Mouse (Mus musculus) lung, embryonic 16.5 days (tissue): Measurements from ENCODE around the gene Hnrnpa0. TPM values are rescaled to one million over a fixed set of nuclear protein-coding genes. Genes with fewer than 3 reads are reported as not detected.

Source experiments
- ATAC-seq: fragments of 200-750 bp; cut with Nextera tagmentation; 2 replicates; pipeline ENCODE4 v1.8.0; 2017; ENCODE audit warnings: low read depth, mild to moderate bottlenecking, moderate library complexity
- H3K27ac ChIP-seq: fragments of 300-500 bp; sonication (generic); 2 replicates; pipeline ENCODE4 v1.5.1; 2014; ENCODE audit warnings: mild to moderate bottlenecking, control low read depth, low read length
- H3K27me3 ChIP-seq: fragments of 300-500 bp; sonication (generic); 2 replicates; pipeline ENCODE4 v1.6.1; 2014; ENCODE audit warnings: low read depth, low read length, mixed read lengths; ENCODE audit not compliant: control insufficient read depth, insufficient read depth
- H3K36me3 ChIP-seq: fragments of 300-500 bp; sonication (generic); 2 replicates; pipeline ENCODE4 v1.6.1; 2014; ENCODE audit warnings: low read length; ENCODE audit not compliant: control insufficient read depth, insufficient read depth
- H3K4me1 ChIP-seq: fragments of 300-500 bp; sonication (generic); replicated peaks from 2 replicates; pipeline ENCODE4 v1.6.1; 2014; ENCODE audit warnings: low read length, mixed read lengths; ENCODE audit not compliant: control insufficient read depth, insufficient read depth
- H3K4me2 ChIP-seq: fragments of 300-500 bp; sonication (generic); 2 replicates; pipeline ENCODE4 v1.6.1; 2014; ENCODE audit warnings: low read depth, low read length, control low read depth
- H3K4me3 ChIP-seq: fragments of 300-500 bp; sonication (generic); 2 replicates; pipeline ENCODE4 v1.5.1; 2014; ENCODE audit warnings: mild to moderate bottlenecking, low read length, control low read depth
- H3K9ac ChIP-seq: fragments of 300-500 bp; sonication (generic); 2 replicates; pipeline ENCODE4 v1.6.1; 2014; ENCODE audit warnings: low read length, control low read depth
- H3K9me3 ChIP-seq: fragments of 300-500 bp; sonication (generic); 2 replicates; pipeline ENCODE4 v1.6.1; 2016; ENCODE audit warnings: low read length; ENCODE audit not compliant: control insufficient read depth
- WGBS: fragments of 180-500 bp; shearing (Covaris S2); extraction: QIAGEN DNeasy Blood & Tissue Kit; methylation state at CpG from one replicate; pipeline ENCODE4 v1.1.7; 2014; 5-methylcytosine and 5-hydroxymethylcytosine counted together
- polyA plus RNA-seq: library from polyadenylated mRNA; unstranded; fragments of >200 nt; fragmentation: Nextera tagmentation; extraction: Ambion mirVana; gene quantifications from 2 replicates; pipeline ENCODE4 v1.2.1, GENCODE M21; 2015

Hnrnpa0 gene
- polyA plus RNA-seq, result 28.8 and 32.9 TPM in 2 replicates

DNA sequence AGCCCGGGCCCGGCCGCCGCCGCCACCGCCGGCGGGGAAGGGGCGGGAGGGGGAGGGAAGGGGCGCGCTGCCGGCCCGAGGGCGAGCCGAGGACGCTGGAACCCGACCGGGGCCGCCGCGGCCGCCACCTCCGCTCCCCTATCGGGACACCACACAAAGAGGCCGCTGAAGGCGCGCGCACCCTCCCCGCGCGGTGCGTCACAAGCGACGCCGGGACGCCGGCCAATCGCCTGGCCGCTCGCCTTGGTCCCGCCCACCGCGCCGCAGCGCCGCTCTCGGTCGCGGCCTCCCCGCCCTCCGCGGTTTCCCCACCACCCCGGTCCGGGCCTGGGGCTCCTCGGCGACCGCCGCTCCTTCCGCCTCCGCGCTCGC, at the start of gene Hnrnpa0:
TSS of gene Hnrnpa0 (minus strand) at position 161 of the 372 bp plus-strand sequence.
- WGBS, result 0% methylated on average over 46 of the region's 62 CpGs
- Histone ChIP-seq H3K27me3 (no peaks in the 10 kb centered on the region), H3K36me3 (peaks cover 5% of the 10 kb centered on the region; the same call in 1 of the 2 replicates)

DNA sequence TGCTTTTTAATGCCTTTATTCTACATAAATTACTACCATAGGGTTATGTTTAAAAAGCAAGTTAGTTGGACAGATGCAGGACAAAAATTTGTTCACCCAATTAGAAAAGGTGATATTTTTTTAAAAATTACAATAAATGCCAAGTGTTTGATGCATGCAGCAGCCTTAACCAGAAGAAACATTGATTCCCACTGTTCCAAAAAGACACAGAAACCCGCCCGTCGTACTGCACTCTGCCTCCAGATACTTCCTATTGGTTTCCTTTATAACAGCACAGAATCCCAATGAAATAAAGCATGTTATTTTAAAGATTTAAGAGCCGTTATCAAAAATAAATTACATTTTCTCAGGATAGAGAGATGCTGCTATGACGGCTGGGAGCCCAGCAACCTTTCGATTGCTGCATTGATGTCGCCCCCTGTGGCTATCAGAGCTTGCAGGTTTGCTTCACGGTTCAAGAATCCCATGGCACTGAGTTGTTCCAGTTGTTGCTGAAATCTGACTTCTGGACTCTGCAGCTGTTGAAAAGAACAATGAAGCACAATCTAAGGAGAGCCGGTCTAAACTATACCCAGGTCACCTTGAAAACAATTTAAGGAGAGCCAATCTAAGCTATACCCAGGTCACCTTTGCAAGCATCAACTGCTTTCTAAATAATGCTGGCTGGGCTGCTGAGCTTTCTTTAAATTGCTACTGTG, 49.3 kb upstream of the Hnrnpa0 start:
- WGBS, result 92% methylated on average over 9 of the region's 9 CpGs
- no peaks in the 10 kb centered on the region for H3K9me3 ChIP-seq
- H3K27me3 ChIP-seq, result no peaks in the 10 kb centered on the region
- no peak overlapping the region for H3K27ac ChIP-seq
- no peak overlapping the region for H3K4me2 ChIP-seq
- H3K9ac ChIP-seq, result no peak overlapping the region
- no peak for ATAC-seq
- no peak overlapping the region for H3K4me3 ChIP-seq
- peaks cover 30% of the 10 kb centered on the region for H3K36me3 ChIP-seq
- no peaks in the 10 kb centered on the region for H3K4me1 ChIP-seq

More for the DNA sequence above, at the start of gene Hnrnpa0:
- Histone ChIP-seq H3K9ac (peak within 1 kb of the TSS; percentile 99), H3K4me1 (peaks cover 26% of the 10 kb centered on the region), H3K27ac (peak within 1 kb of the TSS; percentile 99), H3K4me2 (peak within 1 kb of the TSS; percentile 78), H3K9me3 (no peaks in the 10 kb centered on the region), H3K4me3 (peak within 1 kb of the TSS; percentile 97)
- peak; percentile 94 for ATAC-seq

DNA sequence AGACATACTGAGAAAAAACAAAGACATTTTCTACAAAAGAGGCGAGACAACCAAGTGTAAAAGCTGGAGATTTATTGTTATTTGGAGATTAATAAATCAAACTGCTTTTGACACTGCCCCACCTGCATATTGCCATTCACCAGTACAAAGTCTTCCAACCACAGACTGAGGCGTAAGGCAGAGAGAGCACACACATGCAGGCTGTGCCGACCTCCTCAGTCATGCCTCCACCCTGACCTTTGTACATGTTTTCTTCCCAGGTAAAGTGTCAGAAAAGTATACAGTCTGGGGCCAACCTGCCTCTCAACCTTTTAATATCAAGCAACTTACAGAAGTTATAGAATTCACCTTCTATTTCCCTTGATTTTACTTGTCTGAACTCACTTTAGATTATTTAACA, 47.7 kb upstream of the Hnrnpa0 start:
- Histone ChIP-seq H3K27ac (no peak overlapping the region), H3K4me3 (no peak overlapping the region), H3K4me1 (no peaks in the 10 kb centered on the region), H3K36me3 (peaks cover 22% of the 10 kb centered on the region), H3K9me3 (no peaks in the 10 kb centered on the region), H3K9ac (no peak overlapping the region), H3K4me2 (no peak overlapping the region), H3K27me3 (no peaks in the 10 kb centered on the region)
- 81% methylated on average over 3 of the region's 3 CpGs for WGBS
- ATAC-seq, result no peak

DNA sequence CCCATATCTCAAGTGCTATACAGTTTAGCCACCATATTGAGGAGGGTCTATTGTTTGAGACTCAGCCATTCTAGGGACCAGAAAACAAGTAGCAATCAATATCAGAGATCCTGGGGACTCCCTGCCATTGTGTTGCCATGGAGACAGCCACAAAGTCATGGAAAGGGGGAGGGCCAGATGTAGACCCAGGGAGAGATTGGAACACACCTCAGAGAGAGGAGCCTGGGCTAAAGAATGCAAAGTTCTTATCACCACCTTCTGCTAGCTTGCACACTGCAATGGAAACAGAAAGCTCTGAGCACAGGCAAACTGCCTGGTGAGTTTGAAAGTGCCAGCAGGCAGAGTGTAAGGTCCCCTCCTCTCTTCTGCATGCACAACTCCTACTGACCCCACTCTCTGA, 39.8 kb upstream of the Hnrnpa0 start:
- Histone ChIP-seq H3K4me1 (no peaks in the 10 kb centered on the region), H3K9me3 (no peaks in the 10 kb centered on the region), H3K36me3 (peaks cover 4% of the 10 kb centered on the region), H3K9ac (no peak overlapping the region), H3K4me3 (no peak overlapping the region), H3K27ac (no peak overlapping the region), H3K4me2 (no peak overlapping the region), H3K27me3 (no peaks in the 10 kb centered on the region)
- no peak for ATAC-seq

DNA sequence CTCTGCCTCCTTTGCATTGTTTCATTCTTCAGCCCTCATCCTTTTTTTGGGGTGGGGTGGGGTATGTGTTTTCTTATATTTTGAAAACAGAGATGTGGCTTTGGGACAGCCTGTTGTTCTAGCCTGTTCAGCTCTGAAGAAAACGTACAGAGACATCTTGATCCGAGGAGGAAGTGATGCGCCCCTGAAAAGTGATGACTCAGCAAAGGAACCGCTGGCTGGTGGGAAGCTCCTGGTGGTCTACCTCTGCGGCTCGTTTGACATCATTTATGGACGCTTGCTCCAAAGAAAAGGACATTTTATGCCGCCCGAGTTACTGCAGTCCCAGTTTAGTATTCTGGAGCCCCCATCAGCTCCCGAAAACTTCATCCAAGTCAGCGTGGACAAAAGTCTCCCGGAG, 35.0 kb upstream of the Hnrnpa0 start:
- Histone ChIP-seq H3K4me1 (no peaks in the 10 kb centered on the region), H3K4me3 (no peak overlapping the region), H3K9ac (no peak overlapping the region), H3K27ac (no peak overlapping the region), H3K36me3 (peaks cover 18% of the 10 kb centered on the region), H3K9me3 (no peaks in the 10 kb centered on the region), H3K4me2 (no peak overlapping the region), H3K27me3 (no peaks in the 10 kb centered on the region)
- ATAC-seq, result no peak
- 95% methylated on average over 12 of the region's 12 CpGs for WGBS

DNA sequence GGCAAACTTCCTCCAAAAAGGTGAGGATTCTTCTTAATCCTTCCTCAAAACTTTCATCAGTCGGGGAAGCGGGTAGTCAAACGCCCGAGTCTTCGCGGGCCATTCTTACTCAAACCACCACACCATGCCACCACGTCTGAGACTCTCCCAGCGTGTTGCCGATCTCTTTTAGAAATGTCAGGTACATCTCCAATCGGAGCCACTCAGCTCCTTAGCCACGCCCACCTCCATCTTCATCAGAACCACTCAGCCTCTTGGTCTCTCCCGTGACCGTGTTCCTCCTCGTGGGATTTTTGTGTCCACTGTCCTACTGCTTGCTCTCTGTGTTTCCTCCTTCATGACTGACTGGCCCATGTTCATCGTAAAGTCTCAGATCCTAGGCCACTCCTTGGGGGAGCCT, 32.4 kb upstream of the Hnrnpa0 start:
- Histone ChIP-seq H3K36me3 (peaks cover 18% of the 10 kb centered on the region), H3K4me1 (peaks cover 3% of the 10 kb centered on the region; the same call in 1 of the 2 replicates), H3K27me3 (no peaks in the 10 kb centered on the region), H3K27ac (no peak overlapping the region), H3K4me3 (no peak overlapping the region), H3K9me3 (no peaks in the 10 kb centered on the region), H3K4me2 (no peak overlapping the region), H3K9ac (no peak overlapping the region)
- no peak for ATAC-seq
- WGBS, result 91% methylated on average over 15 of the region's 15 CpGs

DNA sequence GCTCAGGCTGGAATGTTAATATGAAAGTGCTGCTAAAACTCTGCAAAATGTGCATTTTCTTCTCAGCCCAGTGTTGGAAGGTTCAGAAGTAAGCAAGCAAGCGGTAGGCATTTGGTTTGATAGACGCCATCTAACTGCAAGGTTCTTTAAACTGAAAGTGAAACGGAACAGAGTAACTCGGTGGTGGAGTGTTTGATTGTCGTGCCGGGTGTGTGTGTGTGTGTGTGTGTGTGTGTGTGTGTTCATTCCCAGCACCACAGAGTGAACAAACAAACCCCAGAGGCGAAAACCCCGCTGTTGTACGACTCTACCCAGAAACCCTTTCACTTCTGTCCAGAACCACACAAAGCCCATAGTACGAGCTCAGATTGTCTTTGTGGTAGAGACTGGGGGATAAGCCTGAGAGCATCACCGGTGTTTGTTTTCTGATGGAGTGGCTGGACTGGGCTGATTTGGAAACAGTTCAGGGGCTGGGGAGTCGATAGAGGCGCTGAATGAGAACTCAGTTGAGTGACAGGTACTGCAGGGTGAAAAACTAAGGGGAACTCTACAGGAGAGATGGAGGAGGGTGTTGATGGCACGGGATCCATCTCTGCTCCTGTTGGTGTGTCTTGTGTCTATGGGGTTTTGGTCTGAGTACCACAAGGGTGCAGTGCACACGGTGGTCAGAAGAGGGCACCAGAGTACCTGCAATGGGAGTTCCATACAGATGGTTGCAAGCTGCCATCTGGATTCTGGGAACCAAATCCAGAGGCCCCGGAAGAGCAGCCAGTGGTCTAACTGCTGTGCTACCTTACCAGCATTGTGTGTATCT, 29.9 kb upstream of the Hnrnpa0 start:
- H3K9me3 ChIP-seq, result no peaks in the 10 kb centered on the region; the same call in 1 of the 2 replicates
- H3K36me3 ChIP-seq, result peaks cover 13% of the 10 kb centered on the region
- H3K27ac ChIP-seq, result peak overlapping the region; percentile 51
- H3K4me1 ChIP-seq, result peaks cover 3% of the 10 kb centered on the region; the same call in 1 of the 2 replicates
- peak overlapping the region; percentile 71 for H3K4me3 ChIP-seq
- ATAC-seq, result peak; percentile 55; the same call in 1 of the 2 replicates
- peak overlapping the region; percentile 71 for H3K9ac ChIP-seq
- H3K4me2 ChIP-seq, result peak overlapping the region; percentile 78
- WGBS, result 5% methylated on average over 16 of the region's 16 CpGs
- H3K27me3 ChIP-seq, result no peaks in the 10 kb centered on the region

DNA sequence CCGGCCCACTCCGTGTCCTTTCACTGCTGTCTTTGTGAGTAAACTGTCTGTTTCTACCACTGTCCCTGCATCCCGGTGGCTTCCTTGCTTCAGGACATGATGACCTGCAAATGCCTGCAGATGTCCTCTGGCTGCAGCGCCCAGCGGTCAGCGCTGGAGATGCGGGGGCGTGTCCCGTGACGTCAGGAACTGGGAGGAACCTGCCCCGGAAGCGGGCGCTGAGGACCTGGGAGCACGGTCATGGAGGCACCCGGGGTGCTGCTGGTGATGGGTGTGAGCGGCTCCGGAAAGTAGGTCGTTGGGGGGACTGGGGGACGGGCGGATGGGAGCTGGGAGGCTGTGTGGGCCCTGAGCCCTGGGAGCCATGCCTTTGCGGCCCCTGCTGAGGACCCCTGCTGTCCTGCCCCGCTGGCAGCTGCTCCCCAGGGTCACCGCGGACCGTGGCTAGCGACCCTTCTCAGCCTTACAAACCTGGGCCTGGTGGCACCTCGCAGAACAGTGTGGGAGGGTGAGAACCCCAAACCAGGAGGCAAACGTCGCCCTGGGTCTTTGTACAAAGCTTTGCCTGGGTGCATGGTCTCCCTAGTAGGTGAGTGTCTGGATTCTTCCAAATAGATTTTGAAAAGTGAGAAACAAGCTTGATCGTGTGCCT, 29.2 kb upstream of the Hnrnpa0 start, which contains the start of gene Idnk:
TSS of gene Idnk (plus strand) at position 203 of the 652 bp plus-strand sequence.
- Histone ChIP-seq H3K4me2 (peak within 1 kb of the TSS; percentile 78), H3K9ac (peak within 1 kb of the TSS; percentile 71), H3K4me3 (peak within 1 kb of the TSS; percentile 71), H3K27me3 (no peaks in the 10 kb centered on the region), H3K4me1 (peaks cover 3% of the 10 kb centered on the region; the same call in 1 of the 2 replicates), H3K36me3 (peaks cover 10% of the 10 kb centered on the region), H3K27ac (peak within 1 kb of the TSS; percentile 51), H3K9me3 (no peaks in the 10 kb centered on the region; the same call in 1 of the 2 replicates)
- under 1% methylated on average over 30 of the region's 30 CpGs for WGBS
- ATAC-seq, result peak; percentile 94

DNA sequence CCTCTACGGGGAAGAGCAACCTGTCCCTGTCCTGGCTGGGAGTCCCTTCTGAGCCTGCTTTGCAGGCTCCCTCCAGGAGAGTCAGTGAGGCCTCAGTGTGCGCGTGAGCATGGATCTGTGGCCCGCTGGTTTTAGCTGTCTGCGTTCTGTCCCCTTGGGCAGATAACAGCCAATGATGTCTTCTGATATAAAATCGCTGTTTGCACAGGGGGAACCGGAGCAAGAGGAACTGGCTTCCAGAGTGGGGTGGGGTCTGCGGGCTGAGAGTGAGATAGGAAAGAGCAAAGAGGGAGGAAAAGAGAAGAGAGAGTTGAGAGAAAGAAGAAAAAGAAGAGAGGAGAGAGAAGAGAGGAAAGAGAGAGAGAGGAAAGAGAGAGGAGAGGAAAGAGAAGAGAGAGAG, 28.7 kb upstream of the Hnrnpa0 start:
- peak overlapping the region; percentile 71 for H3K4me3 ChIP-seq
- H3K4me1 ChIP-seq, result peaks cover 3% of the 10 kb centered on the region; the same call in 1 of the 2 replicates
- H3K9ac ChIP-seq, result peak overlapping the region; percentile 71
- WGBS, result 15% methylated on average over 8 of the region's 8 CpGs
- H3K27ac ChIP-seq, result no peak overlapping the region
- peaks cover 9% of the 10 kb centered on the region for H3K36me3 ChIP-seq
- no peaks in the 10 kb centered on the region; the same call in 1 of the 2 replicates for H3K9me3 ChIP-seq
- H3K27me3 ChIP-seq, result no peaks in the 10 kb centered on the region
- H3K4me2 ChIP-seq, result peak overlapping the region; percentile 78
- ATAC-seq, result no peak; the same call in 1 of the 2 replicates
